13 mouse cellular contexts compared by ENCODE assay signal in the genomic region with DNA sequence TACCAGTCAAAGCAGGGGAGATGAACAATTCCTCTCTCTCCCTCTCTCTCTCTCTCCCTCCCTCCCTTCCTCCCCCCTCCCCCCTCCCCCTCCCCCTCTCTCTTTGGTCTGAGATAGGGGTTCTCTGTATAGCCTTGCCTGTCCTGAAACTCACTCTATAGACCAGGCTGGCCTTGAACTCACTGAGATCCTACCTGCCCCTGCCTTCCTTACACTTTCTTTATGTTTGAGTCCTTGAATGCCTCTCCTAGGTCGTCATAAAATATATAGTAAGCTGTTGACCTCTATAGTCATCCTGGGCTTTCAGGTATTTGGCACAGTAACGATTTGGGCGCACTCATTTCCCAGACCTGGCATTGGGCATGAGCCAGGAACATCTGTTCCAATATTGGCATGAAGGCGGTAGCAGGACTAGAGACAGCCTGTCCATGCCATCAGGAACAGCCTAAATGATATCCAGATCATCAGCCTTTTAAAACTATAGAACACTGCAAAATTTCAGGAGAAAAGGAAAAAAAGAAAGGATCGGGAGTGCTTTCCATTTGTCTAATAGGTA. TPM values are rescaled to one million over a fixed set of nuclear protein-coding genes. Genes with fewer than 3 reads are reported as not detected.
DNase-seq lines count a peak whose midpoint lies in the region; ATAC-seq and TF ChIP-seq lines count a peak whose summit lies in the region.
"Had no signal": no experiment of that assay in that cellular context is flagged by ENCODE, and none has a peak within 500 bp of the region (broad histone marks: within the 10 kb centered on the region; RNA-seq: fewer than 3 reads in every experiment).

No protein-coding gene starts in this region.

- H3K4me2 ChIP-seq in hindbrain, embryonic 12.5 days (replicated peaks) = 0 out of 2 replicates have a peak overlapping the region, but pooled peaks have one; percentile 35
- H3K4me2 ChIP-seq in hindbrain, embryonic 11.5 days (replicated peaks; ENCODE audit: low read depth, low read length) = no peak overlapping the region
- peak overlapping the region; percentile 56; the same call in 1 of the 2 replicates for H3K4me2 ChIP-seq in intestine, embryonic 16.5 days (ENCODE audit: low read depth, low read length)

- TF ChIP-seq POLR2A in thymus, adult 2 months (IDR thresholded peaks at IDR 0.05; ENCODE audit: control insufficient read depth, extremely low read depth, insufficient read depth, low read length, poor library complexity) = no peak
- TF ChIP-seq POLR2A in small intestine, adult 2 months (IDR thresholded peaks at IDR 0.05; ENCODE audit: low read depth, low read length) = no peak

- no peaks in the 10 kb centered on the region for H3K9me3 ChIP-seq in hindbrain, embryonic 12.5 days (replicated peaks)
- H3K9me3 ChIP-seq in hindbrain, embryonic 11.5 days (ENCODE audit: control insufficient read depth, low read length) = no peaks in the 10 kb centered on the region
- H3K9me3 ChIP-seq in intestine, embryonic 16.5 days (ENCODE audit: control insufficient read depth, low read length) = no peaks in the 10 kb centered on the region
- H3K9me3 ChIP-seq: hindbrain, embryonic 15.5 days; limb, embryonic 12.5 days; midbrain, embryonic 15.5 days had no signal

- H3K27me3 ChIP-seq in hindbrain, embryonic 12.5 days = no peaks in the 10 kb centered on the region
- H3K27me3 ChIP-seq in hindbrain, embryonic 11.5 days (ENCODE audit: control insufficient read depth, insufficient read depth, low read length) = no peaks in the 10 kb centered on the region
- H3K27me3 ChIP-seq in thymus, adult 2 months (ENCODE audit: control insufficient read depth, insufficient read depth, low read length) = no peaks in the 10 kb centered on the region
- no peaks in the 10 kb centered on the region for H3K27me3 ChIP-seq in intestine, embryonic 16.5 days (replicated peaks; ENCODE audit: control insufficient read depth, insufficient read depth, low read length)
- H3K27me3 ChIP-seq in small intestine, adult 2 months (ENCODE audit: control insufficient read depth, insufficient read depth, low read length) = no peaks in the 10 kb centered on the region
- H3K27me3 ChIP-seq: hindbrain, embryonic 15.5 days; limb, embryonic 12.5 days; midbrain, embryonic 15.5 days had no signal

- no peak for ATAC-seq in hindbrain, embryonic 12.5 days (ENCODE audit: low FRiP score)
- no peak for ATAC-seq in hindbrain, embryonic 11.5 days (ENCODE audit: low FRiP score)
- ATAC-seq in intestine, embryonic 16.5 days = no peak
- ATAC-seq: forebrain, postnatal 0 days; midbrain, embryonic 15.5 days had no signal

- H3K4me1 ChIP-seq in hindbrain, embryonic 12.5 days = peaks cover 3% of the 10 kb centered on the region
- H3K4me1 ChIP-seq in hindbrain, embryonic 11.5 days (replicated peaks; ENCODE audit: control insufficient read depth, insufficient read depth, low read length) = peaks cover 3% of the 10 kb centered on the region; the same call in 1 of the 2 replicates
- peaks cover 35% of the 10 kb centered on the region for H3K4me1 ChIP-seq in thymus, adult 2 months (replicated peaks; ENCODE audit: control insufficient read depth, insufficient read depth, low read length)
- peaks cover 3% of the 10 kb centered on the region; the same call in 1 of the 2 replicates for H3K4me1 ChIP-seq in intestine, embryonic 16.5 days (ENCODE audit: control insufficient read depth, insufficient read depth, low read length)
- H3K4me1 ChIP-seq in small intestine, adult 2 months (ENCODE audit: control insufficient read depth, insufficient read depth, insufficient read length, low read length) = peaks cover 5% of the 10 kb centered on the region; the same call in 1 of the 2 replicates
- H3K4me1 ChIP-seq: limb, embryonic 12.5 days had no signal

- intact Hi-C loops in left cerebral cortex, postnatal 25 days (cut with DNase I) = no loop called here

- DNase-seq in hindbrain, embryonic 11.5 days (ENCODE audit: low spot score) = no peak
- no peak for DNase-seq in thymus, adult 2 months
- no peak for DNase-seq in thymus, postnatal 0 days (ENCODE audit: low spot score)
- no peak for DNase-seq in Muller cell, postnatal 12 days (ENCODE audit: inconsistent ontology term)
- DNase-seq in left cerebral cortex, postnatal 25 days (ENCODE audit: low spot score in 2 of 2) = no peak
- DNase-seq: forebrain, postnatal 0 days; layer of hippocampus, adult 9-11 months had no signal

- no peak for TF ChIP-seq CTCF in thymus, adult 2 months (IDR thresholded peaks at IDR 0.05; ENCODE audit: borderline replicate concordance, control insufficient read depth, extremely low read depth, insufficient read depth, low read length, poor library complexity)
- no peak for TF ChIP-seq CTCF in small intestine, adult 2 months (IDR thresholded peaks at IDR 0.05; ENCODE audit: extremely low read depth, insufficient read length, insufficient replicate concordance, low read depth, low read length)

- no peak overlapping the region for H3K4me3 ChIP-seq in hindbrain, embryonic 12.5 days
- no peak overlapping the region for H3K4me3 ChIP-seq in hindbrain, embryonic 11.5 days (ENCODE audit: low read depth, low read length)
- H3K4me3 ChIP-seq in thymus, adult 2 months (ENCODE audit: control insufficient read depth, insufficient read depth, low read length) = peak overlapping the region; percentile 49
- H3K4me3 ChIP-seq in intestine, embryonic 16.5 days (ENCODE audit: low read length) = peak overlapping the region; percentile 47; the same call in 1 of the 2 replicates
- H3K4me3 ChIP-seq in small intestine, adult 2 months (ENCODE audit: low read depth, low read length) = no peak overlapping the region; the same call in 1 of the 2 replicates
- H3K4me3 ChIP-seq: midbrain, embryonic 15.5 days had no signal

- no peak overlapping the region for H3K9ac ChIP-seq in hindbrain, embryonic 12.5 days
- no peak overlapping the region for H3K9ac ChIP-seq in hindbrain, embryonic 11.5 days (ENCODE audit: low read depth, low read length)
- no peak overlapping the region for H3K9ac ChIP-seq in intestine, embryonic 16.5 days (ENCODE audit: low read depth, low read length)
- H3K9ac ChIP-seq: forebrain, postnatal 0 days; hindbrain, embryonic 15.5 days; limb, embryonic 12.5 days; midbrain, embryonic 15.5 days had no signal

- no peaks in the 10 kb centered on the region for H3K36me3 ChIP-seq in hindbrain, embryonic 12.5 days
- H3K36me3 ChIP-seq in hindbrain, embryonic 11.5 days (ENCODE audit: control insufficient read depth, insufficient read depth, low read length) = no peaks in the 10 kb centered on the region
- H3K36me3 ChIP-seq in thymus, adult 2 months (ENCODE audit: control insufficient read depth, insufficient read depth, low read length) = peaks cover 9% of the 10 kb centered on the region
- H3K36me3 ChIP-seq in intestine, embryonic 16.5 days (ENCODE audit: control insufficient read depth, insufficient read depth, low read length) = no peaks in the 10 kb centered on the region
- H3K36me3 ChIP-seq in small intestine, adult 2 months (ENCODE audit: control insufficient read depth, insufficient read depth, low read length) = peaks cover 5% of the 10 kb centered on the region; the same call in 1 of the 2 replicates
- H3K36me3 ChIP-seq: hindbrain, embryonic 15.5 days; limb, embryonic 12.5 days; midbrain, embryonic 15.5 days had no signal

- 88% methylated on average over 5 of the region's 5 CpGs for WGBS in hindbrain, embryonic 12.5 days
- WGBS in hindbrain, embryonic 11.5 days = 88% methylated on average over 5 of the region's 5 CpGs
- WGBS in thymus, adult 2 months = 41% methylated on average over 5 of the region's 5 CpGs
- WGBS in intestine, embryonic 16.5 days = 80% methylated on average over 5 of the region's 5 CpGs
- 38% methylated on average over 5 of the region's 5 CpGs for WGBS in small intestine, adult 2 months

- H3K27ac ChIP-seq in hindbrain, embryonic 12.5 days = no peak overlapping the region
- no peak overlapping the region for H3K27ac ChIP-seq in hindbrain, embryonic 11.5 days (ENCODE audit: low read depth, low read length)
- H3K27ac ChIP-seq in thymus, adult 2 months (ENCODE audit: control insufficient read depth, insufficient read depth, low read length) = peak overlapping the region; percentile 96
- H3K27ac ChIP-seq in intestine, embryonic 16.5 days (ENCODE audit: low read length) = no peak overlapping the region
- peak overlapping the region; percentile 20 for H3K27ac ChIP-seq in small intestine, adult 2 months (ENCODE audit: insufficient read depth, low read depth, low read length)
- H3K27ac ChIP-seq: hindbrain, embryonic 15.5 days; limb, embryonic 12.5 days; midbrain, embryonic 15.5 days had no signal

RNA-seq across cellular contexts. Expression of gene Gimap9, which starts 1.0 kb away (rescaled TPM):
- polyA plus RNA-seq in hindbrain, embryonic 12.5 days (2016; fragmentation: Nextera tagmentation; extraction: Ambion mirVana) = 3.7 and 4.4 TPM in 2 replicates
- polyA plus RNA-seq in hindbrain, embryonic 11.5 days (2014; fragmentation: Nextera tagmentation; extraction: Ambion mirVana) = 4.2 and 4.8 TPM in 2 replicates
- 42.5 and 49.6 TPM in 2 replicates for polyA plus RNA-seq in thymus, adult 2 months (2012; rRNA removed)
- 164 and 172 TPM in 2 replicates for polyA plus RNA-seq in thymus, postnatal 0 days (2015; fragmentation: Nextera tagmentation; extraction: Ambion mirVana)
- 15.9 and 16.5 TPM in 2 replicates for polyA plus RNA-seq in intestine, embryonic 16.5 days (2015; fragmentation: Nextera tagmentation; extraction: Ambion mirVana)
- 0.27 and 0.62 TPM in 2 replicates for polyA plus RNA-seq in small intestine, adult 2 months (2012; rRNA removed)
- total RNA-seq in left cerebral cortex, postnatal 25 days (2021) = under 1 TPM in 1 of 2 experiments, not detected in 1; 0.69 TPM

RNA-seq across cellular contexts. Expression of gene Gimap4, which starts 7.4 kb away (rescaled TPM):
- 4.2 and 5.4 TPM in 2 replicates for polyA plus RNA-seq in hindbrain, embryonic 12.5 days (2016; fragmentation: Nextera tagmentation; extraction: Ambion mirVana)
- 3.3 and 5.6 TPM in 2 replicates for polyA plus RNA-seq in hindbrain, embryonic 11.5 days (2014; fragmentation: Nextera tagmentation; extraction: Ambion mirVana)
- 43.0 and 64.0 TPM in 2 replicates for polyA plus RNA-seq in thymus, adult 2 months (2012; rRNA removed)
- 33.0 and 34.3 TPM in 2 replicates for polyA plus RNA-seq in thymus, postnatal 0 days (2015; fragmentation: Nextera tagmentation; extraction: Ambion mirVana)
- polyA plus RNA-seq in intestine, embryonic 16.5 days (2015; fragmentation: Nextera tagmentation; extraction: Ambion mirVana) = 21.2 and 23.2 TPM in 2 replicates
- 4.3 and 9.3 TPM in 2 replicates for polyA plus RNA-seq in small intestine, adult 2 months (2012; rRNA removed)
- total RNA-seq in left cerebral cortex, postnatal 25 days (2021) = under 1 TPM; 0.32 to 0.46 TPM

RNA-seq across cellular contexts. Expression of gene Gimap8, which starts 29.9 kb away (rescaled TPM):
- 1.0 and 1.1 TPM in 2 replicates for polyA plus RNA-seq in hindbrain, embryonic 12.5 days (2016; fragmentation: Nextera tagmentation; extraction: Ambion mirVana)
- 0.37 and 0.57 TPM in 2 replicates for polyA plus RNA-seq in hindbrain, embryonic 11.5 days (2014; fragmentation: Nextera tagmentation; extraction: Ambion mirVana)
- polyA plus RNA-seq in thymus, adult 2 months (2012; rRNA removed) = 26.6 and 29.8 TPM in 2 replicates
- 11.8 and 12.8 TPM in 2 replicates for polyA plus RNA-seq in thymus, postnatal 0 days (2015; fragmentation: Nextera tagmentation; extraction: Ambion mirVana)
- polyA plus RNA-seq in intestine, embryonic 16.5 days (2015; fragmentation: Nextera tagmentation; extraction: Ambion mirVana) = 1.7 TPM in 2 replicates
- polyA plus RNA-seq in small intestine, adult 2 months (2012; rRNA removed) = 0.72 and 1.5 TPM in 2 replicates
- 1 to 10 TPM in 1 of 2 experiments, under 1 TPM in 1; 0.46 to 1.2 TPM for total RNA-seq in left cerebral cortex, postnatal 25 days (2021)

RNA-seq across cellular contexts. Expression of gene Gimap6, which starts 31.1 kb away (rescaled TPM):
- polyA plus RNA-seq in hindbrain, embryonic 12.5 days (2016; fragmentation: Nextera tagmentation; extraction: Ambion mirVana) = 8.5 and 9.6 TPM in 2 replicates
- polyA plus RNA-seq in hindbrain, embryonic 11.5 days (2014; fragmentation: Nextera tagmentation; extraction: Ambion mirVana) = 10.7 and 11.5 TPM in 2 replicates
- polyA plus RNA-seq in thymus, adult 2 months (2012; rRNA removed) = 72.9 and 82.4 TPM in 2 replicates
- 184 TPM in 2 replicates for polyA plus RNA-seq in thymus, postnatal 0 days (2015; fragmentation: Nextera tagmentation; extraction: Ambion mirVana)
- 19.7 and 21.1 TPM in 2 replicates for polyA plus RNA-seq in intestine, embryonic 16.5 days (2015; fragmentation: Nextera tagmentation; extraction: Ambion mirVana)
- 2.0 and 5.0 TPM in 2 replicates for polyA plus RNA-seq in small intestine, adult 2 months (2012; rRNA removed)
- 1 to 10 TPM; 5.6 to 6.0 TPM for total RNA-seq in left cerebral cortex, postnatal 25 days (2021)

RNA-seq across cellular contexts. Expression of gene Gm28053, which starts 41.5 kb away (rescaled TPM):
- polyA plus RNA-seq in hindbrain, embryonic 12.5 days (2016; fragmentation: Nextera tagmentation; extraction: Ambion mirVana) = 1.7 TPM in 1 of 2 replicates, not detected in the other
- not detected in 2 replicates for polyA plus RNA-seq in hindbrain, embryonic 11.5 days (2014; fragmentation: Nextera tagmentation; extraction: Ambion mirVana)
- polyA plus RNA-seq in thymus, adult 2 months (2012; rRNA removed) = 0.36 and 0.88 TPM in 2 replicates
- 11.0 and 13.9 TPM in 2 replicates for polyA plus RNA-seq in thymus, postnatal 0 days (2015; fragmentation: Nextera tagmentation; extraction: Ambion mirVana)
- polyA plus RNA-seq in intestine, embryonic 16.5 days (2015; fragmentation: Nextera tagmentation; extraction: Ambion mirVana) = 3.2 and 9.2 TPM in 2 replicates
- polyA plus RNA-seq in small intestine, adult 2 months (2012; rRNA removed) = not detected in 2 replicates
- total RNA-seq in left cerebral cortex, postnatal 25 days (2021) = 1 to 10 TPM; 1.7 to 2.3 TPM
- total RNA-seq: forebrain, postnatal 0 days had no signal
- polyA plus RNA-seq: forebrain, postnatal 0 days; midbrain, embryonic 15.5 days had no signal

Comparison
In these comparisons a context has a peak if more than half of its experiments do, and no peak if none do; other contexts are left out.
1. H3K27ac ChIP-seq: peak in thymus, adult 2 months (single experiment) and small intestine, adult 2 months (single experiment); none in hindbrain, embryonic 12.5 days (single experiment), hindbrain, embryonic 11.5 days (single experiment) and intestine, embryonic 16.5 days (single experiment).
2. H3K4me3 ChIP-seq: peak in thymus, adult 2 months (single experiment) and intestine, embryonic 16.5 days (single experiment); none in hindbrain, embryonic 12.5 days (single experiment), hindbrain, embryonic 11.5 days (single experiment) and small intestine, adult 2 months (single experiment).